Mouse (Mus musculus) heart, postnatal 0 days (tissue): ENCODE results near the gene Synj1. TPM values are rescaled to one million over a fixed set of nuclear protein-coding genes. Genes with fewer than 3 reads are reported as not detected.

Experiments used
- ATAC-seq: fragments of 200-750 bp; cut with Nextera tagmentation; 2 replicates; pipeline ENCODE4 v1.8.0; 2017; ENCODE audit warnings: low read depth, moderate number of reproducible peaks, moderate library complexity; ENCODE audit not compliant: insufficient read depth
- DNase-seq: peaks from one replicate; pipeline ENCODE4 v3.0.0-alpha.2; 2016; ENCODE audit warnings: low spot score
- H3K27ac ChIP-seq: fragments of 300-500 bp; sonication (generic); 2 replicates; pipeline ENCODE4 v1.5.1; 2014; ENCODE audit warnings: low read depth, mild to moderate bottlenecking
- H3K27me3 ChIP-seq: fragments of 300-500 bp; sonication (generic); 2 replicates; pipeline ENCODE4 v1.6.1; 2014; ENCODE audit warnings: low read length, mixed read lengths; ENCODE audit not compliant: control insufficient read depth, insufficient read depth
- H3K36me3 ChIP-seq: fragments of 300-500 bp; sonication (generic); replicated peaks from 2 replicates; pipeline ENCODE4 v1.6.1; 2014; ENCODE audit warnings: low read length, mixed read lengths; ENCODE audit not compliant: control insufficient read depth, insufficient read depth
- H3K4me1 ChIP-seq: fragments of 300-500 bp; sonication (generic); 2 replicates; pipeline ENCODE4 v1.6.1; 2014; ENCODE audit warnings: antibody characterized with exemption; ENCODE audit not compliant: control insufficient read depth, insufficient read depth
- H3K4me2 ChIP-seq: fragments of 300-500 bp; sonication (generic); 2 replicates; pipeline ENCODE4 v1.6.1; 2014; ENCODE audit warnings: low read depth, mild to moderate bottlenecking, low read length, moderate library complexity
- H3K4me3 ChIP-seq: fragments of 300-500 bp; sonication (generic); 2 replicates; pipeline ENCODE4 v1.5.1; 2014; ENCODE audit warnings: low read depth, low read length
- H3K9ac ChIP-seq: fragments of 300-500 bp; sonication (generic); replicated peaks from 2 replicates; pipeline ENCODE4 v1.6.1; 2014; ENCODE audit warnings: low read depth, low read length, mixed read lengths
- H3K9me3 ChIP-seq: fragments of 300-500 bp; sonication (generic); replicated peaks from 2 replicates; pipeline ENCODE4 v1.6.1; 2016; ENCODE audit warnings: low read length; ENCODE audit not compliant: control insufficient read depth
- CTCF ChIP-seq: IDR thresholded peaks from 2 replicates; pipeline ENCODE4 v1.5.1; 2016; ENCODE audit warnings: antibody characterized with exemption, control low read depth, low read depth
- EP300 ChIP-seq: IDR thresholded peaks from 2 replicates; pipeline ENCODE4 v1.6.1; 2016; ENCODE audit warnings: antibody characterized with exemption, low read depth
- WGBS: fragments of 180-500 bp; shearing (Covaris S2); extraction: QIAGEN DNeasy Blood & Tissue Kit; methylation state at CpG from one replicate; pipeline ENCODE4 v1.1.7; 2014; 5-methylcytosine and 5-hydroxymethylcytosine counted together
- polyA plus RNA-seq: library from polyadenylated mRNA; unstranded; fragments of >200 nt; fragmentation: Nextera tagmentation; extraction: Ambion mirVana; gene quantifications from 2 replicates; pipeline ENCODE4 v1.2.1, GENCODE M21; 2015
- total RNA-seq: library from RNA; depleted of rRNA; stranded (reverse); fragments of >200 nt; gene quantifications from 2 replicates; pipeline ENCODE4 v1.2.3, GENCODE M21; 2014; ENCODE audit warnings: low replicate concordance

Gene Synj1
- total and polyA plus RNA-seq, 2 experiments from 2014 or later, result 8.5 to 11.8 TPM

DNA sequence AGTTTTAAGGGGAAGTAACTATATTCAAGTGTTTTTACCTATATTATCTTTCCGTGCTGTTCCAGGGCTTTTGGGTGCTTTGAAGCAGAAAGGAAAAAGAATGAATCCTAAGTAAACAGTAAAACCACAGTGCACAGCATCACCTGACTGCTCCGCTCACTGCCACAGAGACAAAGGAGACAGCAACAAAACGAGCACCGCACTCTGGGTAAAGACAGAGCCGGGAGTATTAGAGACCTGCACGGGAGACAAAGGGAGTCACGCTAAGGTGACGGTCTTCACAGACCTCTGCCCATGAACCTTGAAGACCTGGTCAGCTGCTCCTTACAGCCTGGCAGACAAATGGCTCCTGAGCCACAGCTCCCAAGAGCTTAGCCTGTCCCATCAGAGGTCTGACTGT, 64.1 kb downstream of the Synj1 start:
- TF ChIP-seq CTCF (no peak), EP300 (no peak)
- Histone ChIP-seq H3K9ac (no peak overlapping the region), H3K4me3 (no peak overlapping the region), H3K9me3 (no peaks in the 10 kb centered on the region), H3K4me1 (no peaks in the 10 kb centered on the region), H3K36me3 (peaks cover 45% of the 10 kb centered on the region), H3K27me3 (no peaks in the 10 kb centered on the region), H3K4me2 (no peak overlapping the region), H3K27ac (no peak overlapping the region)
- no peak for ATAC-seq
- WGBS, result 92% methylated on average over 8 of the region's 8 CpGs
- DNase-seq, result no peak

DNA sequence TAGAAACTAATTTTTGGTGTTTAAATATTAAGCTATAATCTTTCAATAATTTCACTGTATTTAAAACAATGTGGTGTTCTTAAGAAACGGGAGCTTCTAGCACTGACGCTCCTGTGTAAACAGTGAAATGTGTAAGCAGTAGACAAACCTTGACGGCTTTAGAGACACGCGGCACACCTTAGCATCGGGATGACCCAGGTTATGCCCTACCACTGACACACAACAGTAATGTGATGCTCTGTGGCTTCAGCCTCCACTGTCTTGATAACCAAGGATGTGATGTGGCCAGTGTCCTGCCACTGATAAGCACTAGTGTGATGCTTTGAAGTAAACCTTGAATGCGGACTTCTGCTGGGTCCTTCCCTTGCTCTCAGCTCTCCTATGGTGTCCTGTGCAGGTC, 69.9 kb downstream of the Synj1 start:
- Histone ChIP-seq H3K27ac (no peak overlapping the region), H3K36me3 (peaks cover 57% of the 10 kb centered on the region), H3K9me3 (no peaks in the 10 kb centered on the region), H3K4me3 (no peak overlapping the region), H3K27me3 (no peaks in the 10 kb centered on the region), H3K4me2 (no peak overlapping the region), H3K4me1 (no peaks in the 10 kb centered on the region), H3K9ac (no peak overlapping the region)
- DNase-seq, result no peak
- WGBS, result 93% methylated on average over 7 of the region's 7 CpGs
- TF ChIP-seq CTCF (no peak), EP300 (no peak)
- no peak for ATAC-seq

- H3K27me3 ChIP-seq, result no peaks in the 10 kb centered on the region
- peak within 1 kb of the TSS; percentile 85 for H3K27ac ChIP-seq
- ATAC-seq (peak; percentile 97), DNase-seq (peak; percentile 95)
- no peaks in the 10 kb centered on the region for H3K9me3 ChIP-seq
- H3K4me2 ChIP-seq, result peak within 1 kb of the TSS; percentile 94
- peak within 1 kb of the TSS; percentile 87 for H3K4me3 ChIP-seq
- TF ChIP-seq CTCF (peak; percentile 5; the same call in 1 of the 2 replicates), EP300 (peak; percentile 72; the same call in 1 of the 2 replicates)
- peak within 1 kb of the TSS; percentile 77 for H3K9ac ChIP-seq
- no peaks in the 10 kb centered on the region for H3K4me1 ChIP-seq
- under 1% methylated on average over 55 of the region's 56 CpGs for WGBS
- peaks cover 18% of the 10 kb centered on the region for H3K36me3 ChIP-seq
Observed at GRCm38 (mm10) chr16:90934687-90935328, 76.3 kb downstream of the Synj1 start, which contains the start of gene Cfap298. Gene Cfap298 (minus strand): TSS chr16:90935114.

- WGBS, result under 1% methylated on average over 38 of the region's 38 CpGs
- Histone ChIP-seq H3K4me2 (peak overlapping the region; percentile 94), H3K36me3 (peaks cover 18% of the 10 kb centered on the region), H3K4me1 (no peaks in the 10 kb centered on the region), H3K27me3 (no peaks in the 10 kb centered on the region), H3K9ac (peak overlapping the region; percentile 77), H3K4me3 (peak overlapping the region; percentile 87), H3K9me3 (no peaks in the 10 kb centered on the region), H3K27ac (peak overlapping the region; percentile 85)
- ATAC-seq (peak; percentile 50), DNase-seq (no peak)
- TF ChIP-seq EP300 (no peak), CTCF (no peak; the same call in 1 of the 2 replicates)
Observed at GRCm38 (mm10) chr16:90934193-90934686, 76.9 kb downstream of the Synj1 start.

DNA sequence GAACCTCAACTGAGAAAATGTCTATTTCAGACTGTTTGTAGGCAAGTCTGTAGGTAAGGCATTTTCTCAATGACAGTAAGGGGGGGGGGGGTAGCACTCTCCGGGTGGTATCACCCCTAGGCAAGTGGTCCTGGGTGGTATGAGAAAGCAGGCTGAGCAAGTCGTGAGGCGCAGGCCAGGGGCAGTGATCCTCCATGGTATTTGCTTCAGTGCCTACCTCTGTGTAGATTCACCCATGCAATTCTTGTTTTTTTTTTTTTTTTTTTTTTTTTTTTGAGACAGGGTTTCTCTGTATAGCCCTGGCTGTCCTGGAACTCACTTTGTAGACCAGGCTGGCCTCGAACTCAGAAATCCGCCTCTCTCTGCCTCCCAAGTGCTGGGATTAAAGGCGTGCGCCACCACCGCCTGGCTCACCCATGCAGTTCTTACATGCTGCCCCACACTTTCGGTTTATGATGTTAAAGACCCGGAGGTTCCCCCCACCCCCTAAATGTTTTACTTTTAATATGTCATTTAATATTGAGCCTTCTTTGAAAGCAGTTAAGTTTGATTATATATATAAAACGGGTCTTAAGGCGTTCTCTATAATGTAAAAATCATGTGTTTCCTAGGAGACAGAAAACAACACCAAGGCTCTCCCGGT, 77.5 kb downstream of the Synj1 start:
- ATAC-seq (no peak), DNase-seq (no peak)
- Histone ChIP-seq H3K4me2 (peak overlapping the region; percentile 94), H3K9ac (peak overlapping the region; percentile 77), H3K9me3 (no peaks in the 10 kb centered on the region), H3K4me3 (peak overlapping the region; percentile 87), H3K27me3 (no peaks in the 10 kb centered on the region), H3K4me1 (no peaks in the 10 kb centered on the region), H3K36me3 (peaks cover 22% of the 10 kb centered on the region), H3K27ac (peak overlapping the region; percentile 85)
- 21% methylated on average over 13 of the region's 13 CpGs for WGBS
- TF ChIP-seq CTCF (no peak), EP300 (no peak)
